Mouse (Mus musculus) intestine, embryonic 14.5 days (tissue): Measurements from ENCODE around the gene B3gnt6. TPM values are rescaled to one million over a fixed set of nuclear protein-coding genes. Genes with fewer than 3 reads are reported as not detected.

Source experiments
- ATAC-seq: fragments of 200-750 bp; cut with Nextera tagmentation; replicated peaks from 2 replicates; pipeline ENCODE4 v1.8.0; 2017; ENCODE audit warnings: low read depth, moderate number of reproducible peaks, moderate TSS enrichment, moderate library complexity; ENCODE audit not compliant: low FRiP score, low TSS enrichment
- DNase-seq: peaks from one replicate; pipeline ENCODE4 v3.0.0-alpha.2; 2018; ENCODE audit warnings: low spot score
- H3K27ac ChIP-seq: fragments of 300-500 bp; sonication (generic); 2 replicates; pipeline ENCODE4 v1.5.1; 2014; ENCODE audit warnings: low read depth, mild to moderate bottlenecking, control low read depth
- H3K27me3 ChIP-seq: fragments of 300-500 bp; sonication (generic); replicated peaks from 2 replicates; pipeline ENCODE4 v1.6.1; 2014; ENCODE audit warnings: low read length, control low read depth; ENCODE audit not compliant: control insufficient read depth, insufficient read depth
- H3K36me3 ChIP-seq: fragments of 300-500 bp; sonication (generic); 2 replicates; pipeline ENCODE4 v1.6.1; 2014; ENCODE audit warnings: low read length, control low read depth; ENCODE audit not compliant: control insufficient read depth, insufficient read depth
- H3K4me1 ChIP-seq: fragments of 300-500 bp; sonication (generic); replicated peaks from 2 replicates; pipeline ENCODE4 v1.6.1; 2014; ENCODE audit warnings: low read length, control low read depth, mixed read lengths; ENCODE audit not compliant: control insufficient read depth, insufficient read depth
- H3K4me2 ChIP-seq: fragments of 300-500 bp; sonication (generic); 2 replicates; pipeline ENCODE4 v1.6.1; 2014; ENCODE audit warnings: low read length
- H3K4me3 ChIP-seq: fragments of 300-500 bp; sonication (generic); 2 replicates; pipeline ENCODE4 v1.5.1; 2014; ENCODE audit warnings: low read depth, low read length, control low read depth, mixed read lengths
- H3K9ac ChIP-seq: fragments of 300-500 bp; sonication (generic); 2 replicates; pipeline ENCODE4 v1.6.1; 2014; ENCODE audit warnings: mild to moderate bottlenecking, low read length
- H3K9me3 ChIP-seq: fragments of 300-500 bp; sonication (generic); 2 replicates; pipeline ENCODE4 v1.6.1; 2016; ENCODE audit warnings: low read length, control low read depth; ENCODE audit not compliant: control insufficient read depth
- WGBS: fragments of 180-500 bp; shearing (Covaris S2); extraction: QIAGEN DNeasy Blood & Tissue Kit; methylation state at CpG from one replicate; pipeline ENCODE4 v1.1.7; 2014; 5-methylcytosine and 5-hydroxymethylcytosine counted together
- polyA plus RNA-seq: library from polyadenylated mRNA; unstranded; fragments of >200 nt; fragmentation: Nextera tagmentation; extraction: Ambion mirVana; gene quantifications from 2 replicates; pipeline ENCODE4 v1.2.1, GENCODE M21; 2014

Gene B3gnt6
- polyA plus RNA-seq, 1 experiment from 2014 or later: not detected

DNA sequence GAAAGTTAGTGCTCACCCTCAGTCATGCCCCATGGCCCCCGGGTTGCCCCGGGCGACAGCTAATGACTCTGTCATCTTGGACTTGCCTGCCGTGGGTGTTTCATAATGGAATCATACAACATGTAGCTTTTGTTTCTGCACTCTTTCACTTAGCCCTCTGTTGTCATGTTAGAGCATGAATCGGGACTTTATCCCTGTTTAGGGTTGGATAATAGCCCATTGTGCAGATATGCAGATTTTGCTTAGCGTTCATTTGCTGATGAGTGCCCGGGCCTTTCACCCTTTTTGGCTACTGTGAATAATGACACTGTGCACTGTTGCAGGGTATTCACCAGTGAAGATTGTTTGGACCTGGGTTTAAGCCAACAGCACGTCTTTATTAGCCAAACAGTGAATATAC lies 12.6 kb downstream of the B3gnt6 start:
- no peak overlapping the region for H3K9ac ChIP-seq
- H3K9me3 ChIP-seq: no peaks in the 10 kb centered on the region
- no peak overlapping the region for H3K4me3 ChIP-seq
- DNase-seq: no peak
- no peaks in the 10 kb centered on the region for H3K36me3 ChIP-seq
- 71% methylated on average over 8 of the region's 8 CpGs for WGBS
- no peaks in the 10 kb centered on the region for H3K4me1 ChIP-seq
- H3K4me2 ChIP-seq: no peak overlapping the region
- H3K27ac ChIP-seq: no peak overlapping the region
- 0 out of 2 replicates have a peak, but pooled peaks cover 3% of the 10 kb centered on the region for H3K27me3 ChIP-seq
- ATAC-seq: no peak

DNA sequence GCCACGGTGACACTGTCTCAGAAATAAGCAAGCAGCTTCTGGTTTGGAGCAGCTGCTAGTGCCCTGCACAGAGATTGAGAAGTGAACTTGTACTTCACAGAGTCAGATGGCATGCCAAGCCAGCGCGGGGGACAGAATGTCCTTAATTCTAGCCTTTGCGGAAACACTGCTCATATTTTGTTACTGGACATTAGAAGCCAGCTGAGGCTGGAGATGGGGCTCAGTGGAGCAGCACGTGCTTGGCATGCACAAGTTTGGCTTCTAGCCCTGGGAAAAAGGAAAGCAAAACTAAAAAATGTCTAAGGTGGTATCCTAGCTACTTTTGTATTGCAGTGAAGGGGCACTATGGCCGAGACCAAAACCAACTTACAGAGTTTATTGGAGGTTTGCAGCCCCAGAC lies 14.0 kb downstream of the B3gnt6 start:
- WGBS: 86% methylated on average over 6 of the region's 6 CpGs
- no peak for ATAC-seq

DNA sequence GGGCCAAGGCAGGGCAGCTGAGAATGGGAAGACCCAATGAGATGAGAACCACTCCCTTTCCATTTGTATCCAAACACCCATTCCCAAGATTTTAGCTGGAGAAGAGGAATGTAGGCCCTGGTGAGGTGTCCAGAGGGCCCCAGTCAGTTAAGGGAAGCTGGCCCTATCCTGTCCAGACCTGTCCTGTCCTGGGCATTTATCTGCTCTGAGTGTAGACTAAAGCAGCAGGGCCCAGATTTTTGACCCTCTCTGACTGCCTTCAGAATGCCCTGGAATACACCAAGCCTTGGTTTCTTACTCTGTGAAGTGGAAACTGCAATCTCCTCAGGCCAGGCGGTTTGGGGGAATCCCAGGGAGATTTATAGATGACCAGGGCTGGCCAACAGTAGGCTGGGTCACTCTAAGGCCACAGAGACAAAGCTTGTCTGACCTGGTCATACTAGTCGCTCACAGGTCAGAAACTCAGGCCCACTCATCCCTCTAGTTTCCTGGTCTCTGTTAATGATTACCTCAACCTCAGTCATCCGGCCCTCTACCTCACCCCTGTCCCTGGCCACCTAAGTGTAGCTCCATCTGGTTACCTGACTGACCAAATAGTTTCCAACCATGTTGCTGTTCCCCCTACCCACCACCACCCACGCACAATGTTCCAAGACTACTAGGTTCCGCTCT lies 20.6 kb downstream of the B3gnt6 start:
- peak overlapping the region; percentile 55 for H3K9ac ChIP-seq
- peak overlapping the region; percentile 76 for H3K4me2 ChIP-seq
- H3K4me3 ChIP-seq: peak overlapping the region; percentile 82
- H3K36me3 ChIP-seq: no peaks in the 10 kb centered on the region
- ATAC-seq (peak; percentile 45), DNase-seq (no peak)
- WGBS: 80% methylated on average over 5 of the region's 5 CpGs
- H3K27ac ChIP-seq: peak overlapping the region; percentile 76
- H3K27me3 ChIP-seq: no peaks in the 10 kb centered on the region
- H3K9me3 ChIP-seq: no peaks in the 10 kb centered on the region
- H3K4me1 ChIP-seq: peaks cover 3% of the 10 kb centered on the region; the same call in 1 of the 2 replicates

More for the DNA sequence above, 14.0 kb downstream of the B3gnt6 start:
- Histone ChIP-seq H3K4me2 (no peak overlapping the region), H3K4me3 (no peak overlapping the region), H3K36me3 (no peaks in the 10 kb centered on the region), H3K27me3 (no peaks in the 10 kb centered on the region), H3K27ac (no peak overlapping the region), H3K4me1 (no peaks in the 10 kb centered on the region), H3K9me3 (no peaks in the 10 kb centered on the region), H3K9ac (no peak overlapping the region)
- DNase-seq: no peak

DNA sequence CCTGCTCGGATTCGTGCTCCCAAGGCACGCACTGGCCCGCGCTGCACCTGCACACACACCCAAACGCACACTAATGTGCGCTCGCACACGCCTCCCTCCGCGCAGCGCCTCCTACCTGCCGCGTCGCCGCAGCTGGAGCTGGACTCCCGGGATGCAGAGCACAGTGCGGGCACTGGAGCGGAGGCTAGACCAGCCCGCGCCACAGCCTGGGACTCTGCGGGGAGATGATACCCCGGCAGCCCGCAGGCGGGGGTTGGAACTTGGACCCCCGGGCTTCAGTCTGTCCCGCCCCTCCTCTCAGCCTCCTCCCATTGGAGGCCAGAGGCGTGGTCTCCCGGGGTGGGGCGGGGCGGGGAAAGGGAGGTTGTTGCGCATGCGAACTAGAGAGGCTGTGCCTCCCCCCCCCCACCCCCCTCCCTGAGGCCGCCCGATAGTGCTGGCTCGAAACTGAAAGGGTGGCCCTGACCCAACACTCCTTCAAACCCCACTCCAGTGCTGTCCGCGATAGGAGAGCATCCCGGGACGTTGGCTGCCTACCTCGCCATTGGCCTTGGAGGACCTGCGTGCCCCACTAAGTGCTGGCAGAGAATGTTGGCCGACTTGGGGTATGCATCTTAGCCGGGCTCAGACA lies 21.2 kb downstream of the B3gnt6 start, which contains the start of gene Capn5:
TSS of gene Capn5 (minus strand) at position 346 of the 631 bp plus-strand sequence.
- H3K9me3 ChIP-seq: no peaks in the 10 kb centered on the region
- H3K27ac ChIP-seq: peak within 1 kb of the TSS; percentile 76
- ATAC-seq (peak; percentile 88), DNase-seq (peak; percentile 92)
- 3% methylated on average over 36 of the region's 44 CpGs for WGBS
- H3K4me1 ChIP-seq: peaks cover 3% of the 10 kb centered on the region; the same call in 1 of the 2 replicates
- H3K4me2 ChIP-seq: peak within 1 kb of the TSS; percentile 76
- H3K27me3 ChIP-seq: no peaks in the 10 kb centered on the region
- H3K4me3 ChIP-seq: peak within 1 kb of the TSS; percentile 82
- peak within 1 kb of the TSS; percentile 55 for H3K9ac ChIP-seq
- H3K36me3 ChIP-seq: no peaks in the 10 kb centered on the region

DNA sequence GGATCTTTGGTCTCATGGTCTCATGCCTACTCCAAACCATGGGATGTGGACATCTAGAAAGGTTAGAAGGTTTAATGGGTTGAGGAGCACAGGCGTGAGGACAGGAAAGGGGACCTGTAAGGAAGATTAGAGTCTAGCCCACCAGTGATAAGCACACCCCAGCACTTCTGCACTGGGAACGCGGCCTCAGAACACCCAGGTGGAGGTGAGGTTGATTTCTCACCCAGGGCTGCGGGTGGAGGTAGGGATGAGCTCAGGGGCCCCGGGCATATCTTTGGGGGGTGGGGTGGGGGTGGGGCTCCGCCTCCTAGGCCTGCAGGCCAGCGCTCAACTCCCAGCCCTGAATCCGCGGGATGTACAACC lies 21.7 kb downstream of the B3gnt6 start:
- DNase-seq (peak; percentile 60), ATAC-seq (no peak)
- Histone ChIP-seq H3K9me3 (no peaks in the 10 kb centered on the region), H3K27me3 (no peaks in the 10 kb centered on the region), H3K4me3 (peak overlapping the region; percentile 82), H3K4me1 (peaks cover 3% of the 10 kb centered on the region; the same call in 1 of the 2 replicates), H3K9ac (peak overlapping the region; percentile 55), H3K27ac (no peak overlapping the region; the same call in 1 of the 2 replicates), H3K4me2 (peak overlapping the region; percentile 76), H3K36me3 (no peaks in the 10 kb centered on the region)
- WGBS: 8% methylated on average over 9 of the region's 9 CpGs

DNA sequence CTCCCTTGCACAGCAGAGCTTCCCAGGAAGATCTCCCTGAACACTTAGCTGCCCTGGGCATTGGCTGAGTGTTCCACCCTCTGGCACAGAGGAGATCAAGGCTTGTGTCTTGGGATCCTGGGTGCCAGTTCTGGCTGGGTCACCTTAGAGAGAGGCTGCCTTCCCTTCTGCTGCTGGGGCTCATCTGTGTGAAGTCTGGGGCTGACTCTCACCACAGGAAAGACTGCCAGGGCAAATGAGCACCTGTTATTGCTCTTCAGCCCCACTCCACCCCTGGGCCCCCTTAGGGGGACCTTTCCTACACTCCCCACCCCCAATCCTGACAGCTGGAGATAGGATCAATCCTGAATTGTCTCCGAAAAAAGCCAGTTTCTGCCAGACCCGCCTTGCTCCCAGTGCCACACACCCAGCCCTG lies 22.2 kb downstream of the B3gnt6 start:
- ATAC-seq (no peak), DNase-seq (no peak)
- peak overlapping the region; percentile 76 for H3K4me2 ChIP-seq
- peaks cover 3% of the 10 kb centered on the region; the same call in 1 of the 2 replicates for H3K4me1 ChIP-seq
- no peak overlapping the region for H3K27ac ChIP-seq
- 58% methylated on average over 2 of the region's 2 CpGs for WGBS
- no peaks in the 10 kb centered on the region for H3K9me3 ChIP-seq
- no peaks in the 10 kb centered on the region for H3K27me3 ChIP-seq
- H3K4me3 ChIP-seq: peak overlapping the region; percentile 82; the same call in 1 of the 2 replicates
- H3K36me3 ChIP-seq: no peaks in the 10 kb centered on the region
- H3K9ac ChIP-seq: no peak overlapping the region

DNA sequence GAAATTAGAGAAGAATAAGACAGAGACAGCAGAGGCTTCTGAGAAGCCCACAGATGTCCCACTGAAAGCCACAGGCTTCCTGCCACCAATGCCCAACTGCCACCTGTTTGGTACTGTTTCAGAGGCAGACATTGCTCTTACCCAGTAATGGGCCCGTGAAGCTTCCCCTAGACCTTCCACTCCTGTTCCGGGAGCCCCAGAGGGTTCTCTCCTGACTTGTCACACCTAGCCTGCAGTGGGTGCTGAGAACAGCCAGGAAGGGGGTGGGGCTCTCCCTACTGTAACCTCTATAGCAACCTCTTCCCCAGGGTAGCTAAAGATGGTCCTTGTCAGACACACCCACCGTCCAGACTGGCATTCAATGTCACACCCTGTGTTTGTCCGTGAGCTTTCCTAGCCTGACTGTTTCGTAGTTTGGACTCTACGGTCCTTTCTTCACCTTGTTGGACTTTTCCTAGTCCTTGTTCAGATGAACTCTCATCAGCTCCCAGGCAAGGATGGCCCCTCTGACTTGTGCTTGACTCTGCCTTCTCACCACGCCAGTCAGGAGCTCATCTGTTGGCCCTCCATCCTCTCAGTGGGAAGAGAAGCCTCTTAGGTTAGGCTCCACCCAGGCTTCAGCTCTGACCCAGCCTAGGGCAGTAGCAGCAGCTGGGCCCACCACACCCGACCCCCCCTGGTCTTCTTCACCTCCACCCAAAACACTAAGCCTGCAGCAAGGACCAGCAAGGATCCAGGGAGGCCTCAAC lies 22.8 kb downstream of the B3gnt6 start:
- Histone ChIP-seq H3K9ac (no peak overlapping the region), H3K4me3 (peak overlapping the region; percentile 8; the same call in 1 of the 2 replicates), H3K36me3 (no peaks in the 10 kb centered on the region), H3K4me1 (peaks cover 3% of the 10 kb centered on the region; the same call in 1 of the 2 replicates), H3K9me3 (no peaks in the 10 kb centered on the region), H3K27me3 (no peaks in the 10 kb centered on the region), H3K4me2 (peak overlapping the region; percentile 76), H3K27ac (no peak overlapping the region)
- no peak for DNase-seq
- 66% methylated on average over 8 of the region's 8 CpGs for WGBS
- no peak for ATAC-seq

DNA sequence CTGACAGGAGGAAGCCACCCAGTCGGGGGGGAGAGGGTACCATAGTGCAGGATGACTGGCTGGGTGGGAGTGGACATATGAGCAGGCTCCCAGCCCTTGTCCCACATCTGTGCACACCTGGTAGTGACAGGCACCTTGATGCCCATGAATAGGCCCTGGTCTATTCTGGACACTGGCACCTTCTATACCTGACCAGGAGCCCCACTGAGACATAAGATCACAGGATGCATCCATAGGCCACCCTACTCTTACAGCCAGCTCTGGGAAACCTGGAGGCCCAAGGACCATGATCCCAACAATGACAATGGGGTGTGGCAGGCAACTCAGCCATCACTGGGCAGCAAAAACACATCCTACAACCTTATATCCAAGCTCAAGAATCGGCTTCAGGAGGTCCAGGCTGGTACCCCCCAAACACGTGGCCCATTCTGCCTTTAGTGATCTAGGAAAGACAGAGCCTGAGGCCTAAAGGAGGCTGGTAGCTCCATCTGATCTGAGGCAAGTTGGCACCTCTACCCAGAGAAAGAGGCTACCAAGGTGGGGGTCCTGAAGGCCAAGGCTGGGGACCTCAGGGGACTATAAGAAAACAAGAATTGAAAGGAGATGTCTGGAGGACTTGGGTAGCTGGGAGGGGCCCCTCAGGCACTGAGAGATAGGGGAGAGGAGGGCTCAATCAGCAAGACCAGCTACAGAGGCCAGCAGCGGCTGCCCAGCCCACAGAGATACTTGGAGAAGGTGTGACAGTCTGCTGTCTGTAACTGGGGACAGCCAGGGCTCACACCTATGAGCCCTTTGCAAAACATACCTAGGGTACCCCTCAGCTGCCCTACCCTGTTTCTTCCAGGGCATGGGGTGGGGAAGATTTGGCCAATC lies 24.2 kb downstream of the B3gnt6 start:
- Histone ChIP-seq H3K36me3 (no peaks in the 10 kb centered on the region), H3K4me1 (peaks cover 3% of the 10 kb centered on the region; the same call in 1 of the 2 replicates)

More for the DNA sequence above, 24.2 kb downstream of the B3gnt6 start:
- Histone ChIP-seq H3K9ac (no peak overlapping the region), H3K4me2 (no peak overlapping the region), H3K27me3 (no peaks in the 10 kb centered on the region), H3K4me3 (no peak overlapping the region), H3K9me3 (no peaks in the 10 kb centered on the region), H3K27ac (no peak overlapping the region)
- no peak for DNase-seq
- 70% methylated on average over 4 of the region's 4 CpGs for WGBS
- ATAC-seq: no peak
